Mouse (Mus musculus) granulocyte monocyte progenitor cell, adult 5-6 weeks (primary cell): ENCODE measurements around the gene Lrp1. TPM values are rescaled to one million over a fixed set of nuclear protein-coding genes. Genes with fewer than 3 reads are reported as not detected.

ENCODE experiments used
- ATAC-seq: replicated peaks from 2 replicates; pipeline ENCODE4 v1.8.0; 2016; ENCODE audit warnings: mild to moderate bottlenecking, moderate TSS enrichment, inconsistent platforms; ENCODE audit not compliant: poor library complexity, severe bottlenecking
- total RNA-seq, 2 experiments: library from RNA; stranded (forward) in 1 of 2; stranded (reverse) in 1 of 2; fragments of 200-712, 200-1000 nt in 1 of 2; fragments of >200 nt in 1 of 2; fragmentation: Nextera tagmentation in 1 of 2; gene quantifications; 2 replicates each; pipeline ENCODE4 v1.2.3; 2014 to 2017

Gene Lrp1
- total RNA-seq, 2 experiments from 2014 or later = 15.0 to 18.1 TPM

DNA sequence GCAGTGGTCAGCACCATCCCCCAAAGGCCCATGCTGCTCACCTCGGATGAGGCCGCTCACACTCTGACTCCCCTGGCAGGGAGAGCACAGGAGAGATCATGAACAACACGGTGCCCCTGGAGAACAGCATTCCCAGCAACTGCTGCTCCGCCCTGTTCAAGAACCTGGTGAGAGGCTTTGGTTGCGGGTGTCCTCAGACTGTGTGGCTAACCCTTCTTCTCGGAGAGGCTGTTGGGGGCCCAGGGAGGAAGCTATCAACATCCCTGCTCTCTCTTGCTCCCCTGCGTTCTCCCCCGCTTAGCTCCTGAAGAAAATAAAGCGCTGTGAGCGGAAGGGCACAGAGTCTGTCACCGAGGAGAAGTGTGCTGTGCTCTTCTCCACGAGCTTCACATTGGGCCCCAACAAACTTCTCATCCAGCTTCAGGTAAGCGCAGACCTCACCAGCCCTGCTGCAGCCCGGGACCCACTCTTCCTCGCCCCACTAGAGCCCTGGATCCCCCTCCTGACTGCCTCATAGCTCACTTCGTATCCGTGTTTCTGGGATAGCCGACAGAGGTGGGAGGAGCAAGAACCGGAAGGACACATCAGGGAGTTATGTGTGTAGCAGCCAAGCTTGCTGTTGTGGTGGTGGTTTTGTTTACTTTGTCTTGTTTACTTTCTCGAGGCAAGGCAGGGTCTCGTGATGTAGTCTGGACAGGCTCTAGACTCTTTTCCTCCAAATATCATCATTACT lies 32.1 kb upstream of the Lrp1 start:
- no peak for ATAC-seq

GRCm38 (mm10) chr10:127645791-127646190 lies 24.8 kb upstream of the Lrp1 start:
- no peak for ATAC-seq

DNA sequence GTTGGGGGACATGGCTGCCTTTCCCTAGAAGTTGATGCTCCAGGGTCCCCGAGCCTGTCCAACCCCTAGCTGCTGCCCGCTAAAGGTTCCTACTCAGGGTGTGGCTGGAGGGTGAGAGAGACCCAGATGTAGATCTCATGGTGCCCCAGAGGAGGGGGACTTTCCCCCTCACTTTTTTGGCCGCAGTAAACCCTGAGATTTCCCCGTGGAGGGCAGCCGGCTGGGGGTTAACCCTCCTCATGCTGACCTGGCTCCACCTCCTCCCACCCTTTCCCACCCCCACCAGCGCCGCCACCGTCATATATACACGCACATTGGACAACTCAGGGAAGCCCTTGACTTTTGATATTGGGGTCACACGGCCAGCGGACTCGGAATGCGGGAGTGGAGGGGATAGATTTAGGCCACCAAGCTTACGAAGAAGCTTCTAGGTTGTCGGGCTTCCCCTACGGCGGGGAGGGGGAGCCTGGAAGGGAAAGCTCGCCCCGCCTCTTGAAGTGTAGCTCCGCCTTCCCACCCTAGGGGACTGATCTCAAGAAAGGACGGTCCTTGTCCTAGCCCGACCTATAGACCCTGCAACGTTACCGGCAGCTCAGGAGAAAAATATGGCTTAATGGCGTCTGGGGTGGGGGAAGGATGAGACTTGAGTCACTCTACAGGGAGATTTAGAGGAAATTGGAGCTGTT lies 22.7 kb upstream of the Lrp1 start:
- peak; percentile 45 for ATAC-seq

DNA sequence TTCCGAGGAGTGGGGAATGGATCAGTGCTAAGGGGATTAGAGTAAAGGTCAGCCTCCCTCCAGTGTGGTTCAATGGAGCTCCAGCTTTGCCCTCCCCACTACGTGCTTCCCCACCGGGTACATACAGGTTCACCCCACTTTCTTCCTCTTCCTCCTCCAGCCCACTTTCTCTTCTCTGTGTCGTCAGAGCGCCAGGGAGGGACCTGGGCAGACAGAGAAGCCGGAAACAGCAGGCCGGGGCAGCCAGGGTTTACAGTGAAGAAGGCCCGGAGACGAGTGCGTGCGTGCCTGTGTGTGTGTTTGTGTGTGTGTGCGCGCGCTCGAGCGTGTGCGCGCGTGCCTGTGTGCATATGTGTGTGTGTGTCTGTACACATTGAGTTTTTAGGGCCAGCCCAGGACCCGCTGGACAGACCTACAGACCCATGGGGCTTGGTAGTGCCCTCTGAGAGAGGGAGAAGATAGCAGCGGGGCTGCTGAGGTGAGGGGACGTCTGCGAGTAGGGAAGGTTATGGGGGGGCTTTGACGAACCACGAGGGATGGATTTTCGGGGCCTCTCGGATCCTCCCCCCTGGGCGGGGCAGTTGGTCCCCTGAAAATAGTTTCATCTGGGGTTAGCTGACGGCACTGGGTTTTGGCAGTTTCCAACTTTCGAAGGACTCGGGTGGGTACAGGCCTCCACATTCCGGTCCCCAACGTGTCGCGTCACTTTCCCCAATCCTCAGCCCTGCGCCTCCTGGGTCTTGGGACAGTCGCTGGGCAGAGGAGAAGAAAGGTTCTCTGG lies 22.0 kb upstream of the Lrp1 start, which contains the start of gene Stat6:
Gene Stat6 (plus strand): TSS at position 215 of the 781 bp plus-strand sequence.
- peak; percentile 76 for ATAC-seq

- ATAC-seq = peak; percentile 29
These were observed 21.2 kb upstream of the Lrp1 start for GRCm38 (mm10) chr10:127641861-127642771.

DNA sequence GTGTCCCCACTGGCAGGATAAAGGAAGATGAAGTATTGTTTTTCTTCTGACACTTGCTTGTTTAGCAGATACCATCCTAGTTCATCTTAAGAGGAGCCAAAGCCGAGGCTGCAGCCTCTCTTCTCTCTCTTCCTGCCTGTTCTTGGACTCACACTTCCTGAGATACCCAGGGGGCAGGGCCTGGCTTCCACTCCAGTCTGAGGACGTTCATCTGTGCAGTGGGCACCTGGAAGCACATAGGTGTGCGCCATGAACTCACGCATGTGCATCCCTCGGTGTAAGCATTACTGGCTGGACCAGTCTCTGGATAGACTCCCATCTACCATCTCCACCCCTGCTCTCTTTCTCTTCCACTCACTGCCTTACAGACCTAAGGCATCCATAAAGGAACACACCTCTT lies 19.5 kb upstream of the Lrp1 start:
- ATAC-seq = no peak

DNA sequence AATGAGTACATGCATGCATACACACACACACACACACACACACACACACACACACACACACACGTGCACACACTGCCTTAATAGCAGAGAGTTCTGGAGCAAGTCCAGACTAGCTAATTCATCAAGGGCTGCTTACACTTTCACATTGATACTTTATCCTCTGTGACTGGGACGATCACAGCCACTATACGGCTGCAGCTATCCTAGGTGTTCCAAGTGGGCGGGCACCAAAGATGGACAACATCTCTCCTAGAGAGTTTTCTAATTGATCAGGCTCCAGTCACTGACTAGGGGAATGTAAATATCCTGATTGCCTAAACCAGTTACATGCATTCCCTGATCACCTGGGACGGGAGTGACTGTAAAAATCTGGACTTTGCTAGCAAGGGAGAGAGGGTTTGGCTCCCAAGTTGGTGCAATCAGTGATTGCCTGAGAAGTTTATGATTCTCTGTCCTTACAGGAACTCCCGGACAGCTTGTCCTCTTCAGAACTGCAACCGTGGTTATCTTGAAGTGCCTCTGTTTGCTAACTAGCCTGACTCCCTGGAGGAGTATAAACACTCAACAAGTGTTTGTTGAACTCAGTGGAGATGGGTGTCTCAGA lies 11.8 kb upstream of the Lrp1 start:
- ATAC-seq = no peak

DNA sequence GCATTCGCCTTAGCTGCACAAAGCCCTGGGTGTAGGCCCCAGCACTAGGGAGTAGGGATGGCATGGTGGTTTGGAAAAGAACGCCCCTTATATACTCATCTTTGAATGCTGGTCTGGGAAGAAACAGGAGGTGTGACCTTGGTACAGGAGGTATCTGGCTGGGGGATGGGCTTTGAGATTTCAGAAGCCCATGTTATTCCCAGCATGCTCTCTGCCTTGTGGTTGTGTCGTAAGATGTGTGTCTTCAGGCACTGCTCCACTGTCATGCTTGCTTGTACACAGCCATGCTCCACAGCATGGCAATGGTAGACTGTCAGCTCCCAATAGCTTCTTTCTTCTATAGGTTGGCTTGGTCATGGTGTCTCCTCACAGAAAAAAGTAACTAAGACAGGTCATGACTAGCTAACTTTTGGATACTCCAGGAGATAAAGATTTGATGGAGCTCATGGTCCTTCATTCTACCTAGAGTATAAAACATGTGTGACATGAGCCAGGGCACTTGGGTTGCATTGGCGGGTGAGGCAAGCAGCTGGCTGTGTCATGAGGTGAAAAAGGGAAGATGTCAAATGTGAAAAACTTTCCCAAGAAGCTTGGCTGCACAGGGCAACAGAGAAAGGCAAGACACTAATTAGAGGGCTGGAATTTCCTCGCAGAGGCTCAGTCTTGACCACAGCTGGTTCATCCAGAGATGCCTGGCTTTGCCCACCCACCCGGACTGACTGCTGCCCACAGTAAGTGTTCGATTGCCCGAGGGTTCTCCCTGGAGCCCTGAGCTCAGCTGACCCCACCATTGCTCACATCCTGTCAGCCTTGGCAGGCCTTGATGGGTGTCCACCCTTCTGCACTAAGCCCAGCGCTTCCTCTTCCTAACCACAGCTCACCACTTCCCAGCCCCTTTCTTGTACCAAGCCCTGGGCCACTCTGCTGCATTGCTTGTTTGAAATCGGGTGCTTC lies 10.6 kb upstream of the Lrp1 start:
- ATAC-seq = peak; percentile 86

DNA sequence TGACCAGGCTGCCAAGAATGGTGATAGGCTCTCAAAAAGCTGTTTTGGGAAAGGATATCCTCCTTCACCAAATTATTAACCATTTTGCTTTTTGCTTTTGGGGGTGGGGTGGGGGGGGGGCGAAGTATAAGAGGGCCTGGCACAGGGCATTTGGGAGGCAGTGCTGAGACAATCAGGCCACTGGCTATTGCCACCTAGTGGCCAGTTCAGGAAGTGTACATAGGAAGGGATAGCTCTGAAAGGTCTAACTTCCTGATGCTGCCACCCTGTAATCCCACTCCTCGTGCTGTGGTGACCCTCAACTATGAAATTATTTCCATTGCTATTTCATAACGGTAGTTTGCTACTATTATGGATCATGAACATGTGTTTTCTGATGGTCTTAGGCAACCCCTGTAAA lies 5.5 kb upstream of the Lrp1 start:
- no peak; the same call in 1 of the 2 replicates for ATAC-seq

GRCm38 (mm10) chr10:127623439-127624216 lies 2.7 kb upstream of the Lrp1 start:
- ATAC-seq = no peak

GRCm38 (mm10) chr10:127622661-127623060 lies 1.7 kb upstream of the Lrp1 start:
- ATAC-seq = no peak

GRCm38 (mm10) chr10:127622057-127622392 lies 1.1 kb upstream of the Lrp1 start:
- peak; percentile 62 for ATAC-seq

DNA sequence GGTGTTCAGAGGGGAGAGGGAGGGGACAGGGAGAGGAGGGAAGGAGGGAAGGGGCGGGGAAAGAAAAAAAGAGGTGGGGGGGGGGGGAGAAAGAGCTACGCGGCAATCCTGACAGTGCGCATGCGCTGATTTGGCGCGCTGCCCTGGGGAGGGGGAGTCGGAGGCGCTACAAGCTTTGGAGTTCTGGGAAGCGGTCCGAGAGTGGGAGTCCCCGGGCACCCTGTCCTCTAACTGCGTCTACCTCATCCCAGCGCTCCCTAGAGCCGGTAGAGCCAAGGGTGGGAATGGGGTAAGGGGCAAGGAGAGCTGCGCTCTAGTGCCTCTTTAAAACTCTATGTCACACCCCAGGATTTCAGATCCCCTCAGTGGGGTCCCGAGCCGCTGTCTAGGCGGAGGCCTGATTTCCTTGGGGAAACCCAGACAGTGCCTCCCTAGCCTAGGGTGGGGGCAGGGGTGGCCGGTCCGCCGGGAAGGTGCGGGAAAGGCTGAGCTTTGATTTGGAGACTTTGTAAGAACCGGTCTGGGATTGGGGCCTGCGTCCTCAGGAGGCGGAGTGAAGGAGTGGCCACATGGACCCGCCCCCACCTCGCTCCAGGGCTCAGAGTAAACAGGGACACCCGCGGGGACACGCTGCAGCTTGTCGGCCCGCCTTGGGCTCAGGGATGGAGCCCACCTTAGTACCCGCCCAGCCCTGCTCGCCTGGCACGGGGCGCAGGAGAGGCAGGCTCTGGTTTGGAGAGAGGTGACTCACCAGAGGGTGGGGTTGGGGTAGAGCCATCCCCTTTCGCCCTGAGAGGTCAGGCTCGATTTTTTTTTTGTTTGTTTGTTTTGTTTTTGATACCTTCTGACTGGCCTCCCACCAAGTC lies 476 bp upstream of the Lrp1 start:
- peak; percentile 68 for ATAC-seq

DNA sequence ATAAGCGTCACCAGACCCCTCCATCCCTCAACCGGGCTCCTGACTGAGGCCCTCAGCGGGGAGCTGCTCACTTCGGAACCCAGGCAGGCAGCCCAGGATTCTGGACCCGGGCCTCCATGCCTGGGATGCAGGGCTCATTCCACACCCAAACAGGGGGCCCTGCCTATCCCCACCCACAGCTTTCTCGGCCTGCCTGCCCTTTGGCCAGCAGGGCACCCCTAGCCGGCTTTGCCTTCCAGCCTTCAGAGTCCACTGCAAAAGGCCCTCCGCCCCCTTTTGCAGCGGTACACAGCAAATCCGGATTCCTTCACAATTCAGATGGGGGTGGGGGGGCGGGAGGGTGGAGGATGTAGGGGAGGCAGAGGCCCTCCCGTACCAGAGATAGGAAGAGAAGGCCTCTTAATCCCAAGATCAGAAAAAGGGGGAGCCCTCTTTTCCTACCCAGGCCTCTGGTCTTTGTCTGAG lies 975 bp downstream of the Lrp1 start:
- ATAC-seq = no peak

DNA sequence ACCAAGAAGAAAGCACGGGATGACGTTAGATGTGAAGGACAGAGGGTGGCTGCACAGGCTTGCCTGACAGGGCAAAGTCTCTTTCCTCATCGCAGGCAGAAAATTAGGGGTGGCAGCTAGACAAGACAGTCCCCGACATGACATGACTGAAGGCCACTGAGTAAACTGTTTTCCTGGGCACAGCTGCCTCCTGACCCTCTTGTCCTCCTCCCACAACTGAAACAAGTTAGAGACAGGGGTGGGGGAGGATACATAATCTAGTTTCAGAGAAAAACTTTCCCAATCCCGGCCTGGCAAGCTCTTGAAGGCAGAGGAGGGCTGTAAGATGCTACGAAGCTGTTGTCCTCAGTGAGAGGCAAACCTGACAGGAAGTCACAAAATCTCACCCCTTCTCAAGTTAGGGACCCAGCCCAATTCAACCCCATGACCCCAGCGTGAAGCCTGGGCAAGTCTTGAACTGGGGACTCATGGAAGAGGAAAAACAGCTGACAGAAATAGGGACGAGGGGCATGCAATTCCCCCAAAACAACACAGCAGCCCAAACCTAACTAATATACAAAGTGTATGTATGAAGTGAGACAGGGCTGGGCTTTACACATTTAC lies 1.7 kb downstream of the Lrp1 start:
- ATAC-seq = no peak

DNA sequence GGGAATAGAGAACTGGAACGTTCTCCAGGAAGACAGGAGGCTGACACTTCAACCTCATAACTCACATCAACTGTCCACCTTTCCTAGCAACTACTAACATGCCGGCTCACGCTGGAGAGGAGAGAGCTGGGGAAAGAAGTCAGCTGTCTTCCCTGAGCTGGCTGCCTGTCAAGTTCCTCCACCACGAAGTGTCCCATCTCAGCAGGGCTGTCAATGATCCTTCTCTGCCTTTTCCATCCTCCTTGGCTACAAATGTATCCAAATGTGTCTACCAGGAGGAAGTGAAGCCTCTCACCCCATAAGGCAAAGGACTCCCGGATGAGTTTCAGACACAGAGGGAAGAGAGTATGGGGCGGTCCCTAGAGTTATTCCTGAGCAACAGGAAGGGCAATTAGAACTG lies 2.8 kb downstream of the Lrp1 start:
- no peak for ATAC-seq
